Mouse (Mus musculus) lung, adult 2 months (tissue): ENCODE measurements at regions not wholly inside any gene's neighbourhood (a gene's known extent, or its start where the extent isn't known, plus 50 kb on each side); places are given as distances from the start of the nearest gene placed in this dataset.

Experiments used
- CTCF ChIP-seq: fragments of 200-500 bp; IDR thresholded peaks from 2 replicates; pipeline ENCODE4 v1.5.1; 2011; ENCODE audit warnings: mild to moderate bottlenecking, low read length, control low read depth; ENCODE audit not compliant: insufficient read depth
- POLR2A ChIP-seq: fragments of 200-500 bp; IDR thresholded peaks from 2 replicates; pipeline ENCODE4 v1.6.1; 2011; ENCODE audit warnings: low read depth, mild to moderate bottlenecking, control low read depth, low read length, borderline replicate concordance; ENCODE audit errors: extremely low read depth

DNA sequence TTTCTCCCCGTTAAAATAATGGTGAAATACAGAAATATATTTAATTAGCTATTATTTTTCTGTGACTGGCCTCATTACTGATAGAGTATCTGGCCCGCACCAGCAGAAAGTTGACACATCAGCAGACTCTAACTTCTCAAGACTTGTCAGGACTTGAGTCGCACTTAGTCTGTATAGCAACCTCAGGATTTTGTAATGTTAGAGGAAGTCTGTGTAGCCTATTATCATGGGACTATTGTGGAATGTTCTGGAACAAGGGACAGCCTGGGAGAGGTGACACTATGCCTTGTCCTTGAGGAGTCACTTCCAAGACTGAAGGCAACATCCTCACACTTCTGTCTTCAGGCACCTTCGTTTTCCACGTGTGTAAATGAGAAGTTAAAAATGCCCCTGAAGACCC is 223.8 kb upstream of the Habp2 start:
- TF ChIP-seq CTCF, result no peak
- no peak for TF ChIP-seq POLR2A
